Mouse (Mus musculus) forebrain, embryonic 15.5 days (tissue): ENCODE results near the gene Vars. TPM values are rescaled to one million over a fixed set of nuclear protein-coding genes. Genes with fewer than 3 reads are reported as not detected.
"Not testable (repeated sequence)": the region's sequence is repeated elsewhere in the genome, so short reads cannot be mapped to it uniquely, and the experiment has no call there.

Experiments
- ATAC-seq: fragments of 200-750 bp; cut with Nextera tagmentation; replicated peaks from 2 replicates; pipeline ENCODE4 v1.8.0; 2017; ENCODE audit warnings: mild to moderate bottlenecking, moderate TSS enrichment, moderate library complexity
- H3K27ac ChIP-seq: fragments of 300-500 bp; sonication (generic); replicated peaks from 2 replicates; pipeline ENCODE4 v1.5.1; 2015; ENCODE audit warnings: mild to moderate bottlenecking, inconsistent platforms
- H3K27me3 ChIP-seq: fragments of 300-500 bp; sonication (generic); 2 replicates; pipeline ENCODE4 v1.6.1; 2015; ENCODE audit warnings: inconsistent platforms
- H3K36me3 ChIP-seq: fragments of 300-500 bp; sonication (generic); 2 replicates; pipeline ENCODE4 v1.6.1; 2015; ENCODE audit warnings: mild to moderate bottlenecking, inconsistent platforms
- H3K4me1 ChIP-seq: fragments of 300-500 bp; sonication (generic); 2 replicates; pipeline ENCODE4 v1.6.1; 2015; ENCODE audit warnings: inconsistent platforms
- H3K4me2 ChIP-seq: fragments of 300-500 bp; sonication (generic); replicated peaks from 2 replicates; pipeline ENCODE4 v1.6.1; 2015; ENCODE audit warnings: mild to moderate bottlenecking, inconsistent platforms
- H3K4me3 ChIP-seq: fragments of 300-500 bp; sonication (generic); 2 replicates; pipeline ENCODE4 v1.5.1; 2015; ENCODE audit warnings: mild to moderate bottlenecking, inconsistent platforms
- H3K9ac ChIP-seq: fragments of 300-500 bp; sonication (generic); replicated peaks from 2 replicates; pipeline ENCODE4 v1.6.1; 2015; ENCODE audit warnings: mild to moderate bottlenecking, inconsistent platforms
- H3K9me3 ChIP-seq: fragments of 300-500 bp; sonication (generic); 2 replicates; pipeline ENCODE4 v1.6.1; 2016; ENCODE audit warnings: inconsistent platforms
- WGBS: fragments of 180-500 bp; shearing (Covaris S2); methylation state at CpG from one replicate; pipeline ENCODE4 v1.1.7; 2015; ENCODE audit warnings: mixed read lengths; 5-methylcytosine and 5-hydroxymethylcytosine counted together
- polyA plus RNA-seq: library from polyadenylated mRNA; unstranded; fragments of >200 nt; fragmentation: Nextera tagmentation; extraction: Ambion mirVana; gene quantifications from 2 replicates; pipeline ENCODE4 v1.2.1, GENCODE M21; 2015

Vars gene
- polyA plus RNA-seq, 1 experiment from 2014 or later: 82.9 TPM

DNA sequence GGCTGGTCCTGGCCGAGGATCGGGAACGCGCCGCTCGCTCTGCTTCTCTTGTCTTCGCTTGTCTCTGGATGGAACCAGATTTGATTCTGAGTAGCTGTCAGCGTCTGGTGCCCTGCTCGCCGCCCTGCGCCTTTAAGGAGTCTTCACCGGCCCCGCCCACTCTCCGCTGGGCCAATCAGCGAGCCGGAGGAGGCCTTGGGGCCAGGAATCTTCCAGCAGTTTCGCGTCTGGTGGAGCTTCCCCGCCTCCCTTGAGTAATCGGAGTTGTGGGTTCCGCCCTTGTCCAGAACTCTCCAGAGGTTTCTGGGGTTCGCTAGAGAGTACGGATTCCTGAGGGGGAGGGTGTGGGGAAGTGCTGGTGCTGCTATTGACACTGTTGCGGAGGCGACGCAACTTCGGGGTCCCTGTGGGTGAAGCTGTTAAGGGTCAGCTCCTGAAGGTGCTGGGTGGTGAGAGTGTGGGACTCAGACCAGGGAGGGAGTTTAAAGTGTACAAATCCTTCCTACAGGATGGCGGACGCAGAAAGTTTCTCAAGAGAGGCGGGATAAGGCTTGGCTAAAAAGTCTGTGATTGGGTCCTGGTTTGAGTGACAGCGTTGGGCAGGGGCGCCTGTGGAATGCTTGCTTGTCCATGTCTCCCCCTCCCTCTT, 41.5 kb upstream of the Vars start, which contains the start of gene Hspa1b:
TSS of gene Hspa1b (minus strand) at position 109 of the 649 bp plus-strand sequence.
- not testable (repeated sequence) for H3K36me3 ChIP-seq, H3K4me1 ChIP-seq, H3K9me3 ChIP-seq
- Histone ChIP-seq H3K4me2 (peak within 1 kb of the TSS; percentile 82), H3K4me3 (peak within 1 kb of the TSS; percentile 44), H3K9ac (peak within 1 kb of the TSS; percentile 37), H3K27me3 (peaks cover 27% of the 10 kb centered on the region), H3K27ac (peak within 1 kb of the TSS; percentile 53; the same call in 1 of the 2 replicates)
- under 1% methylated on average over 31 of the region's 32 CpGs for WGBS
- peak; percentile 94 for ATAC-seq

DNA sequence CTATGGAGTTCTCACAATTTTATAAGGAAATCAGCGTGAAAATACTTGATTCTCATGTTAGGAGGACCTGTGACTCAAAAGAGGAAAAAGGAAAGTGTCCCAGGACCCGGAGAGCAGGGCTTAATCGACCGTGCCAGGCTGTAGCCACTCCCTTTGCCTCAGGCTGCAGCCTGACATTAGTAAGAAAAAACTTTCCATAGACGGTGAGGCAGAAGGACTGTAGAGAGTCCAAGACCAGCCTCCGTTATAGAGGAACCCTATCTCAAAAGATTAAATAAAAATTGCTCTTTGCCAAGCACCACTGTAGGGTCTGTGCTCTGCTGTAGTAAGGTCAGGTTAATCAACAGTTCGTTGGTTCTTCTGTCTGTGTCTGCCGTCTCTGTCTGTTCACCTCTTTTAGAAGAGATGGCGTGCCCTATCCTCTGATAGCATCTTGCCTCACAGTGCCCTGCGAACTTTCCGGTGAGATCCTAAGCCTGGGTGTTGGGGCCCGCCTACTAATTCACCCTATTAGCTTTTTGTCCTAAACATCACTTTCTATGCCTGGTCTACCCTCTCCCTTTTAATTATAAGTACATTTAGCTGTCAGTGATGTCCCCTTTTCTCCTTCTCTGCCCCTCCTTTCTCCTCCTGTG, 40.8 kb upstream of the Vars start:
- Histone ChIP-seq H3K36me3 (no peaks in the 10 kb centered on the region), H3K27me3 (peaks cover 23% of the 10 kb centered on the region), H3K9ac (peak overlapping the region; percentile 28; the same call in 1 of the 2 replicates), H3K27ac (no peak overlapping the region), H3K4me2 (peak overlapping the region; percentile 82), H3K4me1 (peaks cover 7% of the 10 kb centered on the region; the same call in 1 of the 2 replicates), H3K4me3 (peak overlapping the region; percentile 44), H3K9me3 (no peaks in the 10 kb centered on the region)
- no peak for ATAC-seq
- 13% methylated on average over 12 of the region's 12 CpGs for WGBS

DNA sequence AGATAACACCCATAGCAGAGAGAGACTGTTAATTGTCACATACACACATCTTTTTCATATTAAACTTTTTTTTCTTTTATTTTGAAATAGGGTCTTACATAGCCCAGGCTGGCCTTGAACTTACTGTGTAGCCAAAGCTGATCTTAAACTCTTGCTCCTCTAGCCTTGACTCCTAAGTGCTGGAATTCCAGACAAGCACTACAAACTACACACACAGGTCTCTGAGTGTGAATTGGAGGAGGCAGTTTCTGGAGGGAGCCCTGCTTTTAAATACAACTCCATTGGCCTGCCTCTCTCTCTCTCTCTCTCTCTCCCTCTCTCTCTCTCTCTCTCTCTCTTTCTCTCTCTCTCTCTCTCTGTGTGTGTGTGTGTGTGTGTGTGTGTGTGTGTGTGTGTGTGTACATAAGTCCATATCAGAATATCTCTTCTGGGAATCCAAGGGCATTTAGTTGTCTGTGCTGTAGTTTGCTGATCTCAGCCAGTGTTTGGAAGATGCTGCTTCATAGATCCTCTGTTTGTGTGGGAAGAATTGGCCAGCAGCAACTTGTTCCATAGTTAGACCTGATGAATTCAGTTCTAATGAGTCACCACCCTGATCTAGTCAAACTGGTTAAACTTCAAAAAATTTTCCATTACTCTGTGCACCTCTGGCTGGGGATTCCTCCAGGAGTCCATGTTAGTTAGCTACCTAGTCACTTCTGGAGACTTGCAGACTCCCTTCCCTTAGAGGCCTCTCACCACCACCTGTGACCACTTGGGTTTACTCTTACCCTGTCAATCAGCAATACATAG, 39.9 kb upstream of the Vars start:
- Histone ChIP-seq H3K27me3 (peaks cover 14% of the 10 kb centered on the region), H3K27ac (no peak overlapping the region), H3K4me2 (no peak overlapping the region), H3K9ac (no peak overlapping the region), H3K4me3 (no peak overlapping the region), H3K4me1 (peaks cover 7% of the 10 kb centered on the region; the same call in 1 of the 2 replicates), H3K9me3 (no peaks in the 10 kb centered on the region), H3K36me3 (no peaks in the 10 kb centered on the region)
- ATAC-seq: no peak

DNA sequence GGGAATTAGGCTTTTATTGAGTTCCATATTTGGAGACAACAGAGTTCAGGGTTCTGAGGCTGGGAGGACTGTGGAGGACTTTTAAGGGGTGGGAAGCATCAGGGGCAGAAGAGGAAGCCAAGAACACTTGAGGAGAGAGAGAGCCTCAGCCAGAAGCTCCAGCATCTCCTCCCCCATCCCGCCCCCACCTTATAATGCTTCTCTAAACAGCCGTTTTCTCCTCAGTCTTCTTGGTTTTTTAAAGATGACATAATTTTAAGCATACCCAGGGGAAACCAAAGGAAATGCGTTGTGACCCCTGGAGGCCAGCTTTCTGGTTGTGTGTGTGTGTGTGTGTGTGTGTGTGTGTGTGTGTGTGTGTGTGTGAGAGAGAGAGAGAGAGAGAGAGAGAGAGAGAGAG, 38.7 kb upstream of the Vars start:
- Histone ChIP-seq H3K4me2 (no peak overlapping the region), H3K4me3 (no peak overlapping the region), H3K27ac (no peak overlapping the region), H3K9ac (no peak overlapping the region), H3K27me3 (peaks cover 11% of the 10 kb centered on the region; the same call in 1 of the 2 replicates), H3K4me1 (peaks cover 7% of the 10 kb centered on the region; the same call in 1 of the 2 replicates), H3K36me3 (no peaks in the 10 kb centered on the region), H3K9me3 (no peaks in the 10 kb centered on the region)
- WGBS: 32% methylated on average over 3 of the region's 3 CpGs
- ATAC-seq: no peak

DNA sequence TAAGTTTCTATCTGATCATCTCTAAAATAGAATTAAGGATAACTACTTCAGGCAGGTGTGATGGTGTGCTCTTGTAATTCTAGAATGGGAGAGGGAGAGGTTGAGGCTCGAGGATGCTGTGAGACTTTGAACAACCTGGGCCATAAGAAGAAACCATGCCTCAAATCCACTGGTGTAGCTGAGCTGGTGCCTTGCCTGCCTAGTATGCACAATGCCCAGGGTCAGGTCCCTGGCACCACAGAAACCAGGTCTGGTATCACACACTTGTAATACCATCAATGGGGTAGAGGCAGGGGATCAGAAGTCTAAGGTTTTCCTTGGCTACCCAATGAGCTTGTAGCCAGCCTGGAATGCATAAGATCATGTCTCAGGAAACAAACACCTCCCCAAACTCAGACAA, 37.9 kb upstream of the Vars start:
- no peak for ATAC-seq
- Histone ChIP-seq H3K4me3 (no peak overlapping the region), H3K9ac (no peak overlapping the region), H3K36me3 (no peaks in the 10 kb centered on the region), H3K27ac (no peak overlapping the region), H3K4me1 (peaks cover 7% of the 10 kb centered on the region; the same call in 1 of the 2 replicates), H3K9me3 (no peaks in the 10 kb centered on the region), H3K27me3 (peaks cover 15% of the 10 kb centered on the region; the same call in 1 of the 2 replicates), H3K4me2 (no peak overlapping the region)
- 60% methylated on average over 1 of the region's 1 CpGs for WGBS

DNA sequence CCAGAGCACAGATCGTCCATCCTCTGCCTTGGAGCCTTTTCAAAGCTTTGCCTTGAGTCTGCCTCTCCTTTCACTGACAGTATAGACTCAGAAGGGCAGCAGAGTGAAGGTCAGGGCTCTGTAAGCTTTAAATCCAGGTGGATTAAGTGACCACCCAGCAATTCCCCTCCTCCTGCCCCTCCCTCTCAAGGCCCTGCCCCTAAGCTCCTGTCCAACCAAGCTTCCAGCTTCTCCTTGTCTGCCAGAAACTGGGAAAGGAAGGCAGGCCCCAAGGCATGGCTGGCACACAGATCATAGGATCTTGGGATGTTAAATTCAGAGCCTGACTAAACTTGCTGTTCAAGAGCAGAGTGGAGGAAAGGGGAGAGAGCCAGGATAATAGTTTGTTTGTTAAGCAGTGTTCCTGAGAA, 36.1 kb upstream of the Vars start:
- Histone ChIP-seq H3K36me3 (no peaks in the 10 kb centered on the region), H3K4me3 (no peak overlapping the region), H3K4me2 (no peak overlapping the region), H3K9me3 (no peaks in the 10 kb centered on the region), H3K4me1 (peaks cover 3% of the 10 kb centered on the region; the same call in 1 of the 2 replicates), H3K27me3 (peaks cover 31% of the 10 kb centered on the region; the same call in 1 of the 2 replicates), H3K27ac (no peak overlapping the region), H3K9ac (no peak overlapping the region; the same call in 1 of the 2 replicates)
- 10% methylated on average over 1 of the region's 1 CpGs for WGBS
- no peak for ATAC-seq

DNA sequence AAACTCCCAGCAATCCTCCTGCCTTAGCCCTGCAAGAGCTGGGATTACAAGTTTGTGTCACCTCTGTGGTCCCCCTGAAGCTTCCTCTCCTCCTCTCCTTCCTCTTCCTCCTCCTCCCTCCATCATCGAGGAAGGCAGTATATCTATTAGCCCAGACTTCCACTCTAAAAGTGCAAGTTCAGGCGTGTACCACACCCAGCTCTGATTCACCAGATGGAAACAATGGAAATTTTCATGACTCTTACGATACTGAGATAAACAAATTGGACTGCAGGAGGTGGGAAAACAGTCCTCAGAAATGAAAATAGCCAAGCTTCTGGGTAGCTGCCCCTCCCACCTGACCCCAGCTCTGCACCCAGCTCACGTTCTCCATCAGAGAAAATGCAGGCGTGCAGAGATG, 35.2 kb upstream of the Vars start:
- no peak overlapping the region for H3K4me2 ChIP-seq

DNA sequence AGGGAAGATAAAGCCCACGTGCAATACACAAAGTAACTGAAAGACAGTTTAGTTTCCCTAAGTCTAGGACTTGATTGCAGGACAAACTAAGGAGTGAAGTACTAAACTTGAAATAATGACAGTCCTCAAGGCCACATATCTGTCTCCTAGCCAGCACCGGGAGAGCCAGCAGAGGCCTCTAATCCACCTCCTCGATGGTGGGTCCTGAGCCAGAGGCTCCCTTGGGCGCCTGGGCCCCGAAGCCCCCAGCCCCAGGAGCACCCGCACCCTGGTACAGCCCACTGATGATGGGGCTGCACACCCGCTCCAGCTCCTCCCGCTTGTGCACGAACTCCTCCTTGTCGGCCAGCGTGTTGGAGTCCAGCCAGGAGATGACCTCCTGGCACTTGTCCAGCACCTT, 31.0 kb upstream of the Vars start, which contains the start of gene Gm20481:
TSS of gene Gm20481 (plus strand) at position 91 of the 400 bp plus-strand sequence.
- H3K4me1 ChIP-seq, H3K27ac ChIP-seq, H3K9ac ChIP-seq, H3K4me2 ChIP-seq, H3K9me3 ChIP-seq, H3K4me3 ChIP-seq, H3K36me3 ChIP-seq, ATAC-seq: not testable (repeated sequence)
- H3K27me3 ChIP-seq: peaks cover 23% of the 10 kb centered on the region; the same call in 1 of the 2 replicates
- 73% methylated on average over 7 of the region's 11 CpGs for WGBS

More for the DNA sequence above, 35.2 kb upstream of the Vars start:
- Histone ChIP-seq H3K27me3 (peaks cover 28% of the 10 kb centered on the region; the same call in 1 of the 2 replicates), H3K36me3 (no peaks in the 10 kb centered on the region), H3K4me3 (no peak overlapping the region), H3K9ac (no peak overlapping the region), H3K4me1 (no peaks in the 10 kb centered on the region), H3K9me3 (no peaks in the 10 kb centered on the region), H3K27ac (no peak overlapping the region)
- WGBS: 79% methylated on average over 5 of the region's 5 CpGs
- no peak for ATAC-seq

DNA sequence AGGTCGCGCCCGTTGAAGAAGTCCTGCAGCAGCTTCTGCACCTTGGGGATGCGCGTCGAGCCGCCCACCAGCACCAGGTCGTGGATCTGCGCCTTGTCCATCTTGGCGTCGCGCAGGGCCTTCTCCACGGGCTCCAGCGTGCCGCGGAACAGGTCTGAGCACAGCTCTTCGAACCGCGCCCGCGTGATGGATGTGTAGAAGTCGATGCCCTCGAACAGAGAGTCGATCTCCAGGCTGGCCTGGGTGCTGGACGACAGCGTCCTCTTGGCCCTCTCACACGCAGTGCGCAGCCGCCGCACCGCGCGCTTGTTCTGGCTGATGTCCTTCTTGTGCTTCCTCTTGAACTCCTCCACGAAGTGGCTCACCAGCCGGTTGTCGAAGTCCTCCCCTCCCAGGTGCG, 29.9 kb upstream of the Vars start:
- H3K9me3 ChIP-seq, ATAC-seq, H3K36me3 ChIP-seq, H3K27ac ChIP-seq, H3K4me2 ChIP-seq, H3K9ac ChIP-seq, H3K4me1 ChIP-seq, H3K4me3 ChIP-seq: not testable (repeated sequence)
- H3K27me3 ChIP-seq: peaks cover 23% of the 10 kb centered on the region; the same call in 1 of the 2 replicates
- 42% methylated on average over 23 of the region's 37 CpGs for WGBS

DNA sequence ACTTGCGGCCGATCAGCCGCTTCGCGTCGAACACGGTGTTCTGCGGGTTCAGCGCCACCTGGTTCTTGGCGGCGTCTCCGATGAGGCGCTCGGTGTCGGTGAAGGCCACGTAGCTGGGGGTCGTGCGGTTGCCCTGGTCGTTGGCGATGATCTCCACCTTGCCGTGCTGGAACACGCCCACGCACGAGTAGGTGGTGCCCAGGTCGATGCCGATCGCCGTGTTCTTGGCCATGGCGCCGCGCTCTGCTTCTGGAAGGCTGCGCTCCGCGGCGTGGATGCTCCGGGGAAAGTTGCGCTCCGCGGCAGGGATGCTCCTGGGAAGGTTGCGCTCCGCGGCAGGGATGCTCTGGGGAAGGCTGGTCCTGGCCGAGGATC, 29.1 kb upstream of the Vars start:
- H3K9ac ChIP-seq: 0 out of 2 replicates have a peak overlapping the region, but pooled peaks have one; percentile 30
- WGBS: 0% methylated on average over 31 of the region's 43 CpGs

DNA sequence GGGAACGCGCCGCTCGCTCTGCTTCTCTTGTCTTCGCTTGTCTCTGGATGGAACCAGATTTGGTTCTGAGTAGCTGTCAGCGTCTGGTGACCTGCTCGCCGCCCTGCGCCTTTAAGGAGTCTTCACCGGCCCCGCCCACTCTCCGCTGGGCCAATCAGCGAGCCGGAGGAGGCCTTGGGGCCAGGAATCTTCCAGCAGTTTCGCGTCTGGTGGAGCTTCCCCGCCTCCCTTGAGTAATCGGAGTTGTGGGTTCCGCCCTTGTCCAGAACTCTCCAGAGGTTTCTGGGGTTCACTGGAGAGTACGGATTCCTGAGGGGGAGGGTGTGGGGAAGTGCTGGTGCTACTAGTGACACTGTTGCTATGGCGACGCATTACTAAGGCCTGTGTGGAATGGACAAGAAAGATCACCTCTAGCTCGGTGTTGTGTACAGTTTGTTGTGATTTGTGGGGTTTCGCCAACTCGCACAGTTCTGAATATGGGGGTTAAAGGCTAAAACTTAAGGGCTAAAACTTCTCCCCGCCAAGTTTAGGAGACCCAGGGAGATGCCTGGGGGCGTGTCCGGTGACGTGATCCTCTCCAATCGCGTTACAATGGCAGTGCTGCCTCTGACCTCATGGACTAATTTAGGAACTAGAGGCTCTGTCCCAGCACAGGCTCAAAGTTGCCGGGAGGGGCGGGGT, 28.6 kb upstream of the Vars start, which contains the start of the genes Hspa1a and Hspa1l:
TSS of gene Hspa1a (minus strand) at position 88 of the 681 bp plus-strand sequence.
TSS of gene Hspa1l (plus strand) at position 635 of the 681 bp plus-strand sequence.
- H3K27ac ChIP-seq: not testable (repeated sequence)

More for the DNA sequence above, 29.1 kb upstream of the Vars start:
- H3K4me1 ChIP-seq, ATAC-seq, H3K9me3 ChIP-seq, H3K27ac ChIP-seq, H3K36me3 ChIP-seq: not testable (repeated sequence)
- peak overlapping the region; percentile 44 for H3K4me3 ChIP-seq
- peak overlapping the region; percentile 83 for H3K4me2 ChIP-seq
- H3K27me3 ChIP-seq: peaks cover 23% of the 10 kb centered on the region; the same call in 1 of the 2 replicates

More for the DNA sequence above, 28.6 kb upstream of the Vars start, which contains the start of the genes Hspa1a and Hspa1l:
- not testable (repeated sequence) for H3K4me1 ChIP-seq, H3K36me3 ChIP-seq, H3K9me3 ChIP-seq
- H3K4me3 ChIP-seq: peak within 1 kb of the TSS; percentile 44
- peak; percentile 92 for ATAC-seq
- H3K27me3 ChIP-seq: peaks cover 23% of the 10 kb centered on the region; the same call in 1 of the 2 replicates
- peak within 1 kb of the TSS; percentile 83 for H3K4me2 ChIP-seq
- 0 out of 2 replicates have a peak within 1 kb of the TSS, but pooled peaks have one; percentile 30 for H3K9ac ChIP-seq
- WGBS: under 1% methylated on average over 30 of the region's 33 CpGs
